Mouse (Mus musculus): ENCODE data around the gene Coa4. TPM values are rescaled to one million over a fixed set of nuclear protein-coding genes. Genes with fewer than 3 reads are reported as not detected.

Gene Coa4
- polyA plus RNA-seq, 1 experiment from 2014 or later, result 17.0 TPM

- WGBS, result over 99% methylated on average over 9 of the region's 9 CpGs
- ATAC-seq, result no peak
- Histone ChIP-seq H3K9me3 (replicated peaks) (no peaks in the 10 kb centered on the region), H3K4me3 (no peak overlapping the region), H3K27ac (no peak overlapping the region), H3K4me1 (peaks cover 34% of the 10 kb centered on the region), H3K36me3 (ENCODE audit: poor library complexity, severe bottlenecking) (peaks cover 4% of the 10 kb centered on the region; the same call in 1 of the 2 replicates), H3K9ac (no peak overlapping the region), H3K4me2 (no peak overlapping the region), H3K27me3 (peaks cover 9% of the 10 kb centered on the region; the same call in 1 of the 2 replicates)
These were observed 40.1 kb upstream of the Coa4 start for GRCm38 (mm10) chr7:100496791-100497190.

- Histone ChIP-seq H3K4me2 (no peak overlapping the region), H3K27ac (no peak overlapping the region), H3K36me3 (ENCODE audit: poor library complexity, severe bottlenecking) (peaks cover 4% of the 10 kb centered on the region; the same call in 1 of the 2 replicates), H3K9ac (no peak overlapping the region), H3K27me3 (peaks cover 6% of the 10 kb centered on the region; the same call in 1 of the 2 replicates), H3K9me3 (replicated peaks) (no peaks in the 10 kb centered on the region), H3K4me1 (peaks cover 33% of the 10 kb centered on the region), H3K4me3 (no peak overlapping the region)
- no peak for ATAC-seq
- WGBS, result 94% methylated on average over 4 of the region's 4 CpGs
These were observed 39.5 kb upstream of the Coa4 start for GRCm38 (mm10) chr7:100497402-100497801.

- no peak overlapping the region for H3K9ac ChIP-seq
- H3K27me3 ChIP-seq, result 0 out of 2 replicates have a peak, but pooled peaks cover under 1% of the 10 kb centered on the region
- H3K4me2 ChIP-seq, result no peak overlapping the region
- H3K9me3 ChIP-seq (replicated peaks), result no peaks in the 10 kb centered on the region
- 93% methylated on average over 13 of the region's 13 CpGs for WGBS
- H3K36me3 ChIP-seq (ENCODE audit: poor library complexity, severe bottlenecking), result peaks cover 4% of the 10 kb centered on the region; the same call in 1 of the 2 replicates
- no peak overlapping the region for H3K4me3 ChIP-seq
- no peak for ATAC-seq
- peaks cover 27% of the 10 kb centered on the region for H3K4me1 ChIP-seq
- H3K27ac ChIP-seq, result no peak overlapping the region
These were observed 38.9 kb upstream of the Coa4 start for GRCm38 (mm10) chr7:100497982-100498381.

GRCm38 (mm10) chr7:100499465-100499864 is 37.4 kb upstream of the Coa4 start:
- H3K9me3 ChIP-seq (replicated peaks), result no peaks in the 10 kb centered on the region
- no peak overlapping the region for H3K27ac ChIP-seq
- H3K4me2 ChIP-seq, result no peak overlapping the region
- H3K9ac ChIP-seq, result no peak overlapping the region
- ATAC-seq, result no peak
- no peaks in the 10 kb centered on the region for H3K27me3 ChIP-seq
- H3K4me3 ChIP-seq, result no peak overlapping the region
- H3K4me1 ChIP-seq, result peaks cover 12% of the 10 kb centered on the region
- H3K36me3 ChIP-seq (ENCODE audit: poor library complexity, severe bottlenecking), result peaks cover 4% of the 10 kb centered on the region; the same call in 1 of the 2 replicates

- Histone ChIP-seq H3K9me3 (replicated peaks) (no peaks in the 10 kb centered on the region), H3K27me3 (no peaks in the 10 kb centered on the region), H3K27ac (no peak overlapping the region), H3K9ac (no peak overlapping the region), H3K4me2 (no peak overlapping the region), H3K4me3 (no peak overlapping the region), H3K4me1 (peaks cover 9% of the 10 kb centered on the region), H3K36me3 (ENCODE audit: poor library complexity, severe bottlenecking) (peaks cover 4% of the 10 kb centered on the region; the same call in 1 of the 2 replicates)
- WGBS, result 75% methylated on average over 16 of the region's 16 CpGs
- no peak for ATAC-seq
These were observed 36.4 kb upstream of the Coa4 start for GRCm38 (mm10) chr7:100500276-100500977.

- Histone ChIP-seq H3K27ac (no peak overlapping the region), H3K36me3 (ENCODE audit: poor library complexity, severe bottlenecking) (peaks cover 4% of the 10 kb centered on the region; the same call in 1 of the 2 replicates), H3K9ac (no peak overlapping the region), H3K4me1 (0 out of 2 replicates have a peak, but pooled peaks cover under 1% of the 10 kb centered on the region), H3K9me3 (replicated peaks) (no peaks in the 10 kb centered on the region), H3K4me2 (no peak overlapping the region), H3K4me3 (no peak overlapping the region), H3K27me3 (no peaks in the 10 kb centered on the region)
- no peak for ATAC-seq
- 76% methylated on average over 6 of the region's 6 CpGs for WGBS
These were observed 35.6 kb upstream of the Coa4 start for GRCm38 (mm10) chr7:100501027-100501843.

GRCm38 (mm10) chr7:100501844-100502373 is 35.0 kb upstream of the Coa4 start:
- ATAC-seq, result no peak
- H3K4me2 ChIP-seq, result no peak overlapping the region

GRCm38 (mm10) chr7:100502374-100502922 is 34.4 kb upstream of the Coa4 start:
- Histone ChIP-seq H3K9ac (no peak overlapping the region), H3K27ac (no peak overlapping the region), H3K4me1 (no peaks in the 10 kb centered on the region), H3K4me2 (no peak overlapping the region), H3K9me3 (replicated peaks) (no peaks in the 10 kb centered on the region), H3K27me3 (no peaks in the 10 kb centered on the region), H3K4me3 (no peak overlapping the region), H3K36me3 (ENCODE audit: poor library complexity, severe bottlenecking) (peaks cover 4% of the 10 kb centered on the region; the same call in 1 of the 2 replicates)
- ATAC-seq, result no peak
- WGBS, result 87% methylated on average over 7 of the region's 7 CpGs

More at GRCm38 (mm10) chr7:100501844-100502373, 35.0 kb upstream of the Coa4 start:
- no peaks in the 10 kb centered on the region for H3K9me3 ChIP-seq (replicated peaks)
- no peak overlapping the region for H3K27ac ChIP-seq
- WGBS, result 55% methylated on average over 2 of the region's 2 CpGs
- no peak overlapping the region for H3K4me3 ChIP-seq
- no peaks in the 10 kb centered on the region for H3K27me3 ChIP-seq
- no peak overlapping the region for H3K9ac ChIP-seq
- no peaks in the 10 kb centered on the region for H3K4me1 ChIP-seq
- peaks cover 4% of the 10 kb centered on the region; the same call in 1 of the 2 replicates for H3K36me3 ChIP-seq (ENCODE audit: poor library complexity, severe bottlenecking)

- Histone ChIP-seq H3K4me3 (no peak overlapping the region), H3K27me3 (no peaks in the 10 kb centered on the region), H3K4me1 (no peaks in the 10 kb centered on the region), H3K27ac (no peak overlapping the region), H3K36me3 (ENCODE audit: poor library complexity, severe bottlenecking) (0 out of 2 replicates have a peak, but pooled peaks cover 2% of the 10 kb centered on the region), H3K4me2 (no peak overlapping the region), H3K9ac (no peak overlapping the region), H3K9me3 (replicated peaks) (no peaks in the 10 kb centered on the region)
- no peak for ATAC-seq
- WGBS, result 92% methylated on average over 5 of the region's 5 CpGs
These were observed 33.8 kb upstream of the Coa4 start for GRCm38 (mm10) chr7:100503076-100503475.

- no peaks in the 10 kb centered on the region for H3K27me3 ChIP-seq
- H3K4me3 ChIP-seq, result no peak overlapping the region
- H3K9ac ChIP-seq, result no peak overlapping the region
- ATAC-seq, result no peak
- WGBS, result 86% methylated on average over 13 of the region's 13 CpGs
- H3K27ac ChIP-seq, result no peak overlapping the region
- no peaks in the 10 kb centered on the region for H3K36me3 ChIP-seq (ENCODE audit: poor library complexity, severe bottlenecking)
- H3K4me1 ChIP-seq, result no peaks in the 10 kb centered on the region
- H3K9me3 ChIP-seq (replicated peaks), result no peaks in the 10 kb centered on the region
- no peak overlapping the region for H3K4me2 ChIP-seq
These were observed 32.0 kb upstream of the Coa4 start for GRCm38 (mm10) chr7:100504740-100505487.

- H3K27me3 ChIP-seq, result no peaks in the 10 kb centered on the region
- no peak overlapping the region for H3K27ac ChIP-seq
- ATAC-seq, result no peak
- H3K4me1 ChIP-seq, result no peaks in the 10 kb centered on the region
- 71% methylated on average over 4 of the region's 4 CpGs for WGBS
- H3K36me3 ChIP-seq (ENCODE audit: poor library complexity, severe bottlenecking), result no peaks in the 10 kb centered on the region
- no peak overlapping the region for H3K4me3 ChIP-seq
- H3K9ac ChIP-seq, result no peak overlapping the region
- no peaks in the 10 kb centered on the region for H3K9me3 ChIP-seq (replicated peaks)
- no peak overlapping the region for H3K4me2 ChIP-seq
These were observed 30.4 kb upstream of the Coa4 start for GRCm38 (mm10) chr7:100506494-100506893.
